Mouse (Mus musculus): Measurements from ENCODE around the gene Tsen54.
A peak's percentile ranks its signal among the peaks of the same experiment; 100 is the strongest.

Gene Tsen54

DNA sequence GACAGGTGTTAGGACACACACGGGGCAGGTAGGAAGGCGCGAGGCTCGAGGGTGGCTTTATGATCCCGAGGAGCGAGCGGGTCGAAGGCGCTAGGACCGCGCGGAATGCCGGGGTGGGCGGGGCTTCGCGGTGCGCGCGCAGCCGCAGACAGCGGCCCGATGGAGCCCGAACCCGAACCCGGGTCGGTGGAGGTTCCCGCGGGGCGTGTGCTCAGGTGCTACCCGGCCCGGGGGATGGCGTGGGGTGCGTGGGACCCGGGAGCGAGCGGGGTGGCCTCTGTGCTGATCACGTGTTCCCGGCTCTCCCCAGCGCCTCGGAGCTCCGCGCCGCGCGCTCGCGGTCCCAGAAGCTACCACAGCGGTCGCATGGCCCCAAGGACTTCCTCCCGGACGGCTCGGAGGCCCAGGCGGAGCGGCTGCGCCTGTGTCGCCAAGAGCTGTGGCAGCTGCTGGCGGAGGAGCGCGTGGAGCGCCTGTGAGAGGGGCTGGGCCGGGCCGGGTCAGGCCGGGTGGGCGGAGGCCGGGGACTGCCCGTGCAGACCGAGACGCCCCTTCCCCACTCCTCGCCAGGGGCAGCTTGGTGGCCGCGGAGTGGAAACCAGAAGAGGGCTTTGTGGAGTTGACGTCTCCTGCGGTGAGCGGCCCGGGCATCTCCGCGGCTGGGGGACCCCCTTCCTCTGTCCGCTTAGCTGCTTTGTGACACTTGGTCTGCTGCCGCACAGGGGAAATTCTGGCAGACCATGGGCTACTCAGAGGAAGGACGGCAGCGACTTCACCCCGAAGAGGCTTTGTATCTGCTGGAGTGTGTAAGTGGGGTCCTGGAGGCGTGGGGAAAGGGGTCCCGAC is at the start of gene Tsen54:
Gene Tsen54 (plus strand): TSS at position 120 of the 846 bp plus-strand sequence.
- DNase-seq: peak; percentile 66 to 67

DNA sequence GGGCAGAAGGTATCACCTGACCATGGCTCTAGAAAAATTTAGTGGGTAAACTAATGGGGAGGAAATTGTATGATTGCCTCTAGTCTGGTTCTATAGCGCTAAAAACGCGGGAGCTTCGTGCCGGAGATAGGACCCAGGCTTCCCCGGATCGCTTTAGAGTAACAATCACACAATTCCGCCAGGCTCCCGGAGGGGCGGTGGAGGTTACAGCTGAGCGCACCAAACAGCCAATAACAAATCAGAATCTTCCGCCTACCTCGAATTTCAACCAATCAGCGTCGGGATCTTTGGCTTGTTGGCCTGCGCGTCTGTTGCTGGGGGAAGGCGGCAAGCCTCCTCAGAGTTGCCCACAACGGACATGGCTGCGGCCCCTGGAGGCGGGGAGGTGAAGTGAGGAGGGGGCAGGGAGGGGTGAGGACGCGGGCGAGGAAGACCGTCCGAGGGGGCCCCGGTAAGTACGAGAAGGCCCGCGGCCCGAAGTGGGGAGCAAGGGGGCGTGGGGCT is 49.4 kb upstream of the Tsen54 start, which contains the start of gene Tmem94:
Gene Tmem94 (plus strand): TSS at position 331 of the 504 bp plus-strand sequence.
- peak; percentile 91 to 96 for DNase-seq

- no peak for DNase-seq
Observed at GRCm38 (mm10) chr11:115765607-115766141, 48.9 kb upstream of the Tsen54 start.

- DNase-seq: no peak
Observed at GRCm38 (mm10) chr11:115766356-115766943, 48.1 kb upstream of the Tsen54 start.

DNA sequence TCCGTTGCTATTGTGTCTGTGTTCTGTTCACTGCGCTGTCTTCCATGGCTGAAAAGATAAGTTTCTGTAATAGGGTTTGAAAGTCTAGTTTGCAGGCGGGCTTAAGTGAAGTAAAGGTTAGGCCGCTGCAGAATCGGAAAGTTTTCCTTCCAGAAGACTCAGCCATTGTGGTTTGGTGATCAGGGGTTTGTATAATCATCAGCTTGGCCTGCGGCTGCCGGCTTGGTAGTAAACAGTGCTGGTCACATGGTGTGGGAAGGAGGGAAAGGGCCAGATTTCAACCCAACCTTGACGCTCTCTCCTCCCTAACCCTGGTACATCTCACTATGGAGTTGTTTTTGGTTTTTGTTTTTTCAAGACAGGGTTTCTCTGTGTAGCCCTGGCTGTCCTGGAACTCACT is 47.5 kb upstream of the Tsen54 start:
- DNase-seq: no peak

DNA sequence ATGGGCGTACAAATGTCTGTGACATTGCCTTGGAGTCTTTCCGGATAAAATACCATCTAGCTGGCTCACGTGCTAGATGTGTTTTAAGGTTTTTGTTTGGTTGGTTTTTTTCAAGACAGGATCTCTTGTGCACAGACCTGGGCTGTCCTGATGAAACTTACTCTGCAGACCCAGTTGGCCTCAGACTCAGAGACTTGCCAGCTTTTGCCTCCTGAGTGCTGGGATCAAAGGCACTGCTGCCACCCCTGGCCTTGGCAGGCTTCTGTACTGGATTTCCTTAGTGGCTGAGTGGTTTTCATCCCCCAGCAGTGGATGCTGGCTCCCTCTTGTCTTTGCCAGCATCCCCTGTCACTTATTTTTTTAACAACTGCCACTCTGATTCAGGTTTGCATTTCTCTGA is 45.6 kb upstream of the Tsen54 start:
- DNase-seq: no peak

DNA sequence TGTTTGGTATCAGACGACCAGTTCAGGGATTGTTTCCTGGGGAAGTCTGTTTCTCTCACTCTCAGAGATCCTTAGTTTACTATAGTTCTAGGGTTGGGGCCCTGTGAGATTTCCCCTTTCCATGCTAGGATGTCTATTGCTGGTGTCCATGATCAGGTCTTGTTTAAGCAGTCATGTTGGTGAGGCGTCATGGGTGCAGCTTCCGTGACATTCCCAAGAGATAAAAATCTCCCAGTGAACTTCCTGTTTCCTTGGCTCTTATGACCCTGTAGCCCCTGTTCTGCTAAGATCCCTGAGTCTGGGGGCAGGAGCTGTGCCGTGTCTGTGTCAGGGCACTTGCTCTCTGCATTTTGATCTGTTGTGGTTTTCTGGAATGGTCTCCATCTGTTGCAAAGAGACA is 39.9 kb upstream of the Tsen54 start:
- no peak for DNase-seq

DNA sequence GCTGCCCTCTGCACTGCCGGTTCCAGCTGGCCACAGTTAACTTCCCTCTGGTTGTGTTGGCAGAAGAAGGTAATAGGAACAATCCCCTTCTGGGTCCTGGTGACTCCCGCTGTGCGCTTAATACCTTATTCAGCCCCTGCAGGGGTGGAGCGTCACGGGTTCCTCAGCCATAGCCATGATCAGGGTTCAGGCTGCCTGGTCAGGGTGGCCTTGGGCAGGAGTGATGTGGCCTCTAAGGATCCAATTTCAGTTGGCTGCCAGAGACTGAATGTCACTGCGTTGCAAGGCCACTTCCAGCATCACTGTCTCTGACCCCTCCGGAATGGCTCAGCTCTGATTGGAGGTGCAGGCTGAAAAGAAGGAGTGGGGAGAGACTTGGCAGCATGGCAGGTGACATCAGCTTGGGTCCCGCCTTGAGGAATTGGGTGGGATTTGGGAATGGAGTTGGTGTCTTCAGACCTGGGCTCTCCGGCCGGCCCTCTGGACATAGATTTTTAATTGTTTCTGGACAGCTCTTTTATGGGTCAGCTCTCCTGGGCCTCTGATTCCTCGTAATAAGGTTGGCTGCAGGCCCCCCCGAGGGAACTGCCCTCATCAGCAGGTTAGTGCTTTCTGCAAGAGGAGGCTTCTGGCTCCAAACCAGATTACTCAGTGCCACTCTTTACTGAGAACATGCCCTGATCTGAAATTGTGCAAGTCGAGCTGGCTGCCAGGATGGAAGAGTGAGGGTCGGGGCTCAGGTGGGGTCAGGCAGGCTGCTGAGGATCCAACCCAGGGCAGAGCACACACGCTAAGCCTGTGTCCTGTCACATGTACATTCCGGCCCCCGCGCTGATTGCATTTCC is 38.5 kb upstream of the Tsen54 start:
- DNase-seq: no peak

DNA sequence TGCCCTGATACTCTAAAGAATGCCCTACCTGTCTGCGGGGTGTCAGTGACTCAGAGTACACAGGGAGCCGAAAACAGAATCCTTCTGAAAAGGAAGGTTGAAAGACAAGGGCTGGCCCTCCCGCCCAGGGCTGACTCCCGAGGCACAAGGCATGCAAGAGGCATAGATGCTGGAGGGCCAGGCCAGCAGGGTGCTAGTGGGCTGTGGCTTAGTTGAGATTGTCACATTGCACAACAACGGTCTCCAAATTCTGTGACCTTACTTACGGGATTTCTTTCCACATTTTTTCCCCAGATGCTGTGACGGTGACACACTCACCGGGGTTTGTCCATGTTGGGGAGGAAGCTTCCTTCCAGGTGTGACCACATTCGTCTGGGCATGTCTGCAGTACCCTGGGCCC is 37.6 kb upstream of the Tsen54 start:
- no peak for DNase-seq

- no peak for DNase-seq
Observed at GRCm38 (mm10) chr11:115777487-115778335, 36.8 kb upstream of the Tsen54 start.

DNA sequence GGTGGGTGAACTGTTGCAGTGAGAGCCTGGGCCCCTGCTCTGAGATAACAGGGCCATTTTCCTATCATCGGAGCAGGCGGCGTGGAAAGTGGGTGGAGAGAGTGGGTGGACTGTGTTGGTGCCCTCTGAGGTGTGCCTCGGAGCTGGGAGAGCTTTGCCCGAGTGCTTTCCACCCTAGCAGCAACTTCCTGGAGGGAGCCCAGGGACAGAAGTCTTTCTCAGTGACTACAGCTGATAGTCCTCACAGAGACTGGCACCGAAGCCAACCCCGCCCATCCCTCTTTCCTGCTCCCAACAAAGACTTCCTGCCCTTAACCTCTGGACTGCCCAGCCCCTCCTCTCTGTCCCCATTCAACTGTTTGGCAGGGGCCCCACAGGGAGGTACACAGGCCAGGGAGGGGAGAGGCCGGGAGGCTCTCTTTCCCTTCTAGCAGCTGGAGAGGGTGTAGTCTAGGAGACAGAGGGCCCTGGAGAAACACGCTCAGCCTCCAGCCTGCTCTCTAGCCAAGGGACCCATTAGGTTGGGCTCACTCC is 35.4 kb upstream of the Tsen54 start:
- DNase-seq: peak; percentile 29 to 43

DNA sequence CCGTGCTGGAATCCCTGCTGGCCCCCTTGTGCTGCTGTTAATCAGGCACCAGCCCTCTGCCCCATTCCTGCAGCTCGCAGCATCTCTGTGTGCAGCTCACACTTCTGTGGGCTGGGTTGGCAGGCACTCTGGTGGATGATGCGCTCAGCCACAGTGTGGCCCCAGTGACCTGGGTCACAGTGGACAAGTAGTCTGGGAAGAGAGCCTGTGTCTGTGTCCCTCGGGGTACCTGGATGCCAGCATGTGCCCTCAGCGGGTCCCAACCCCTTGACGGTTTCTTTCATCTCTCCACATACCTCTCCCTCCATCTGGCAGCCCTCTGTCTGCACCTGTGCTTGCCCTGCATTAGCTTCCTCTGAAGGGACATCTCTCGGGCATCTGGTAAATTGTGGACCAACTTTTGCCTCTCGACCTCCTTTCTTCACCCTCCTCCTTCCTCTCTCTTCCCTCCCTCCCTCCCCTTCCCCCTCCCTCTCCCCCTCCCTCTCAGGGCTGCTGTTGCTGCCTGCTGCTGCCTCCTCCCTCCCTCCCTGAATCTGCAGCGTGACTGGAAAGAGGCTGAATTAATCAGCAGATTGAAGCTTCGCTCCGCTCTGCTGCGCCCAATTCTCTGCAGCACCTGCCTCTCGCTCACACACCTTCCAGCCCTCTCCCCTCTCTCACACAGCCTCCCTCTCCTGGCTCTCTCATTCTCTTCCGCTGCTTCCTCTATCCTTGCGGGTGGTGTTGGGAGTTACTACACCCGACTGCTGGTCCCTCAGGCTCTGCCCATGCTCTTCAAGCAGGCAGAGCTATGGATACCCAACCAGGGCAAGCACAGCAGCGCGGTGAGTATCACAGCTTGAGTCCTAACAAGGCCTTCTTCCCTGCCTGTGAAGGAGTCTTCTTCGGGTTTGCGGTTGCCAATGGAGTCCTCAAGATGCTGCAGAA is 34.1 kb upstream of the Tsen54 start:
- no peak for DNase-seq

DNA sequence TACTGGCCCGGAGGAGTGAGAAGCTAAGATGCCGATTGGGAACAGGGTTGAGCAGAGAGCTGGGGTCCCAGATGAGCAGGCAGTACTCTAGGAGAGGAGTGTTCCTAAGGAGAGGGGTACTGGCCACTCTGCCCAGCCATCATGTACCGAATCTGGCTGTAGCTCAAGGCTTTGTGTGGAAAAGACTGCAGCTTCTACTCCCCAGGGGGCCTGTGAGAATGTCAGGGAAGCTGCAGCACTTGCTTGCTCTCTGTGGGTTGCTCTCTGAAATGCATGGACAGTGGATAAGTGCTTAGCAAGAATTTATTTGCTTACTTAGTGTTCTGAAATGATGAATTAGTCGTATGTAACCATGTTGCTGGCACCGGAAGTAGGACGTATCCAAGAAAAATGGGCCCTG is 28.1 kb upstream of the Tsen54 start:
- DNase-seq: no peak

DNA sequence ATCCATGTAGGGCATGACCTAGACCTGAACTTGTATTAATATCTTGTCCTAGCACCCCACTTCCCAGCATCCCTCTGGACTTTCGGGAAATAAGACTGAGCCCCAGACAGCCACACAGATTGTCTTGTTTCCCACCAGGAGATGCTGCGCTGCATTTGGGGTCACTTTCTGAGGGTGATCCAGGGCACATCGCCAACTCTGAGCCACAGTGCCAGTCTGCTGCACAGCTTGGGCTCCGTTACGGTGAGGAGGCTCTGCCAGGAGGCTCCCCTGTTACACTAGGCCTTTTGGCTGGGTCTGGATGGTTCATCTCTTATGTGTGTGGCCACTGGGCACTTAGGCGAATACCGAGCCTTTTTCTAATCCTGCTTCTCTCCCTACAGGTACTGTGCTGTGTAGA is 24.7 kb upstream of the Tsen54 start:
- no peak for DNase-seq

DNA sequence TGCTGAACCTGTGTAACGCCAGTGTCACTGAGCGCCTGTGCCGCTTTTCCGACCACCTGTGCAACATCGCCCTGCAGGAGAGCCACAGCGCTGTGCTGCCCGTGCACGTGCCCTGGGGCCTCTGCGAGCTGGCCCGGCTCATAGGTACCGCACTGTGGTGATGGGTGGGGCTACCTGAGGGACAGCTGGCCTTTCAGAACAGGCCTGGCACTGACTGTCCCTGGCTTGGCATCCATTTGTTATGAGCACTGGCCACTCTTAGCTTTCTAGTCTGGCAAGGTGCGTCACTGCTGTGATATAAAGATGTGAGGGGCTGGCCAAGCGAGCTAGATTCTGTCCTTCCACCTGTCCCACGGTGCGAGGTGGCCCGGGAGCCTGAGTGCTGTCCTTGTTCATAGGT is 22.6 kb upstream of the Tsen54 start:
- no peak for DNase-seq

DNA sequence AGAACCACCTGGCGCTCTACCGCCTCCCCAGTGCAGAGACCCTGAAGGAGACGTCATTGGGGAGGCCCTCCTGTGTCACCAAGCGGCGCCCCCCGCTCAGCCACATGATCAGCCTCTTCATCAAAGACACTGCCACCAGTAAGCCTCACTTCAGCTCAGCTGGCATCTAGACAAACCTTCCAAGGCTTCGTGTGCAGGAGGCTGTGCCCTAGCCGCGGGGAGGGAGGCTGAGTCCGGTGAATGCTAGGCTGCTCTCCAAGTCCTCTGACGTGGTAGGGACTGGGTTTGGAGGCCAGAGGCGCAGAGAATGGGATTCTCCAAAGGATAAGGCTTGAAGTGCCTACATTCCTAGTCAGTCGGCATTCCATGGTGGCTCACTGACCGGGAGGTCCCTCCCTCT is 22.2 kb upstream of the Tsen54 start:
- no peak for DNase-seq

- no peak for DNase-seq
Observed at GRCm38 (mm10) chr11:115796898-115797297, 17.6 kb upstream of the Tsen54 start.

GRCm38 (mm10) chr11:115797665-115798064 is 16.9 kb upstream of the Tsen54 start:
- no peak for DNase-seq

DNA sequence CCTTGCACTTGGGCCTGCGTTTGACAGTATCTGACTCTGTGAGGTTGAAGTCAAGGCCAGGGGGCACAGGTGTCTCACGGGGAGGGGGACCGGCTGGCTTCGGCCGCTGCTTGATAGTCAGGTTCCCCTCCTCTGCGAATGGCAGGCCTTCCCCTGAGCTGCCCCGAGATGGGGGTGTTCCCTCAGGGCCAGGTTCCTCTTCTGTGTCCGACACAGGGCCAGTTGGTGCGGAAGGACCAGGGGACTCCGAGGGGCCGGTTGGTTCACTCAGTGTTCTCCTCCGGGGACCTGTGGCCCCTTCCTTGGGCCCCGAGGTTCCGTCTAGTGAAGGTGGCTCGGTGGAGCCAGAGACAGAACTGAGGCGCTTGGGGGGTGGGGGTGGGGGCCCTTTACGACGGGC is 13.5 kb upstream of the Tsen54 start:
- DNase-seq: no peak

GRCm38 (mm10) chr11:115803072-115803709 is 11.3 kb upstream of the Tsen54 start:
- DNase-seq: no peak
